Comparison of ENCODE assay signal across 8 mouse cellular contexts in genomic region chr1:45926393-45926763, GRCm38 (mm10). TPM values are rescaled to one million over a fixed set of nuclear protein-coding genes. Genes with fewer than 3 reads are reported as not detected.
A peak's percentile ranks its signal among the peaks of the same experiment; 100 is the strongest.
DNase-seq lines count a peak whose midpoint lies in the region; ATAC-seq and TF ChIP-seq lines count a peak whose summit lies in the region.

Slc40a1 (minus strand) TSS chr1:45926523.

- no peaks in the 10 kb centered on the region for H3K36me3 ChIP-seq in ES-E14 (ENCODE audit: control insufficient read depth, insufficient read depth, low read length, poor library complexity, severe bottlenecking)
- no peaks in the 10 kb centered on the region for H3K36me3 ChIP-seq in forebrain, embryonic 10.5 days (replicated peaks)
- H3K36me3 ChIP-seq in hindbrain, embryonic 12.5 days, result no peaks in the 10 kb centered on the region

- peak; percentile 14 for DNase-seq in embryo, embryonic 10.5 days (ENCODE audit: low spot score)
- DNase-seq in embryo, embryonic 9.5 days (ENCODE audit: extremely low spot score), result no peak
- no peak for DNase-seq in ES-E14 (ENCODE audit: low read depth, low spot score)
- DNase-seq in forebrain, embryonic 10.5 days (ENCODE audit: extremely low spot score, low spot score), result peak; percentile 15
- no peak for DNase-seq in cerebellum, postnatal 14 days

- ATAC-seq in hindbrain, embryonic 12.5 days (ENCODE audit: low FRiP score), result no peak
- ATAC-seq in megakaryocyte, adult 5-6 weeks (ENCODE audit: poor library complexity, severe bottlenecking), result no peak
- no peak for ATAC-seq in cerebellum, adult (ENCODE audit: insufficient number of reproducible peaks, low FRiP score, low TSS enrichment)

- H3K9ac ChIP-seq in ES-E14 (ENCODE audit: insufficient read depth, low read depth, low read length, poor library complexity, severe bottlenecking), result peak within 1 kb of the TSS; percentile 60
- peak within 1 kb of the TSS; percentile 50 for H3K9ac ChIP-seq in hindbrain, embryonic 12.5 days

- H3K27ac ChIP-seq in ES-E14 (ENCODE audit: insufficient read depth, low read depth, low read length, poor library complexity, severe bottlenecking), result peak within 1 kb of the TSS; percentile 77; the same call in 1 of the 2 replicates
- H3K27ac ChIP-seq in forebrain, embryonic 10.5 days, result peak within 1 kb of the TSS; percentile 75
- H3K27ac ChIP-seq in hindbrain, embryonic 12.5 days, result no peak within 1 kb of the TSS

- in situ Hi-C loops in ES-E14 (cut with MboI; ENCODE audit: low sequenced_read_pairs in 2 of 2, unreplicated experiment in 2 of 2), result no loop called here

- WGBS in forebrain, embryonic 10.5 days, result 16% methylated on average over 9 of the region's 9 CpGs
- WGBS in hindbrain, embryonic 12.5 days, result 21% methylated on average over 9 of the region's 9 CpGs

- H3K27me3 ChIP-seq in forebrain, embryonic 10.5 days (ENCODE audit: poor library complexity, severe bottlenecking), result peaks cover 44% of the 10 kb centered on the region
- H3K27me3 ChIP-seq in hindbrain, embryonic 12.5 days, result peaks cover 25% of the 10 kb centered on the region

- H3K9me3 ChIP-seq in ES-E14 (ENCODE audit: control insufficient read depth, insufficient read depth, low read depth, low read length), result no peaks in the 10 kb centered on the region
- H3K9me3 ChIP-seq in forebrain, embryonic 10.5 days, result no peaks in the 10 kb centered on the region
- no peaks in the 10 kb centered on the region for H3K9me3 ChIP-seq in hindbrain, embryonic 12.5 days (replicated peaks)

- H3K4me2 ChIP-seq in hindbrain, embryonic 12.5 days (replicated peaks), result peak within 1 kb of the TSS; percentile 92

- H3K4me3 ChIP-seq in ES-E14 (ENCODE audit: insufficient read depth in 1 of 2, low read depth in 1 of 2, low read length in 2 of 2, poor library complexity in 1 of 2, severe bottlenecking in 1 of 2), result peak within 1 kb of the TSS; percentile 73 to 79
- peak within 1 kb of the TSS; percentile 71 for H3K4me3 ChIP-seq in forebrain, embryonic 10.5 days
- H3K4me3 ChIP-seq in hindbrain, embryonic 12.5 days, result peak within 1 kb of the TSS; percentile 52

- no peaks in the 10 kb centered on the region for H3K4me1 ChIP-seq in ES-E14 (ENCODE audit: control insufficient read depth in 2 of 2, insufficient read depth in 2 of 2, low read length in 2 of 2, poor library complexity in 1 of 2)
- peaks cover 15% of the 10 kb centered on the region for H3K4me1 ChIP-seq in forebrain, embryonic 10.5 days
- peaks cover 5% of the 10 kb centered on the region for H3K4me1 ChIP-seq in hindbrain, embryonic 12.5 days

TF ChIP-seq in ES-E14, 5 proteins besides CTCF, POLR2A, EP300 and RAD21:
- TF ChIP-seq ZNF384 (IDR thresholded peaks at IDR 0.05; ENCODE audit: low read depth, low read length) (no peak), ZC3H11A (IDR thresholded peaks at IDR 0.05; ENCODE audit: borderline replicate concordance, low read depth, low read length) (no peak), MAFK (IDR thresholded peaks at IDR 0.05; ENCODE audit: insufficient read depth, low read depth, low read length) (no peak), CHD2 (IDR thresholded peaks at IDR 0.05; ENCODE audit: low read depth, low read length) (no peak), HCFC1 (IDR thresholded peaks at IDR 0.05; ENCODE audit: borderline replicate concordance, insufficient read depth, low read length) (no peak)
TF ChIP-seq in ES-E14: peak in this region for 0.

RNA-seq across cellular contexts. Expression of gene Slc40a1, which starts in this region (rescaled TPM):
- total RNA-seq in ES-E14 (2012; rRNA removed), result 1.9 and 3.1 TPM in 2 replicates
- 5.7 and 7.0 TPM in 2 replicates for polyA plus RNA-seq in forebrain, embryonic 10.5 days (2016; fragmentation: Nextera tagmentation; extraction: Ambion mirVana)
- polyA plus RNA-seq in hindbrain, embryonic 12.5 days (2016; fragmentation: Nextera tagmentation; extraction: Ambion mirVana), result 20.9 and 21.4 TPM in 2 replicates
- 22.7 and 24.7 TPM in 2 replicates for total RNA-seq in megakaryocyte, adult 5-6 weeks (2015)
- 18.0 and 22.0 TPM in 2 replicates for total RNA-seq in megakaryocyte, adult 5-6 weeks (2017)

Comparison
In these comparisons a context has a peak if more than half of its experiments do, and no peak if none do; other contexts are left out.
1. DNase-seq: peak in embryo, embryonic 10.5 days (single experiment) and forebrain, embryonic 10.5 days (single experiment); none in embryo, embryonic 9.5 days (single experiment), ES-E14 (single experiment) and cerebellum, postnatal 14 days (0 of 2).
2. Peak in every context shown above with its lines, with median percentiles within 50 percentile points of each other: H3K4me3 ChIP-seq.